Mouse (Mus musculus) kidney, adult 2 months (tissue): ENCODE measurements around the gene Sin3b.

ENCODE experiments used
- CTCF ChIP-seq: fragments of 200-500 bp; conservative IDR thresholded peaks from 2 replicates; pipeline ENCODE4 v1.5.1; 2011; ENCODE audit warnings: low read depth, mild to moderate bottlenecking, control low read depth, low read length, moderate library complexity, mixed read lengths; ENCODE audit not compliant: insufficient read depth, insufficient read length
- POLR2A ChIP-seq: fragments of 200-500 bp; IDR thresholded peaks from one replicate; pipeline ENCODE4 v1.6.1; 2011; ENCODE audit warnings: low read depth, low read length, control low read depth

DNA sequence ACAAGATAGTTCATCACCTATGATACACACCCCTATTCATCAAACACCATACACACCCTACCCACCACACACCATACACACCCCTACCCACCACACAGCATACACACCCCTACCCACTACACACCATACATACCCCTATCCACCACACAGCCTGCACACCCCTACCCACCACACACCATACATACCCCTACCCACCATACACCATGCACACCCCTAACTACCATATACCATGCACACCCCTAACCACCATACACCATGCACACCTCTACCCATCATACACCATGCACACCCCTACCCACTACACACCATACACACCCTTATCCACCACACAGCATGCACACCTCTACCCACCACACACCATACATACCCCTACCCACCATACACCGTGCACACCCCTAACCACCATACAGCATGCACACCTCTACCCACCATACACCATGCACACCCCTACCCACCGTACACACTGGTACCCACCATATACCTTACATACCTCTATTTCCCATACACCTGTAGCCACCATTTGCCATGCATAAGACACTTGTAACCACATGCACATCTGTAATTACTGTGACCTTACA, 24.6 kb upstream of the Sin3b start:
- TF ChIP-seq CTCF (no peak), POLR2A (no peak)
